18 mouse cellular contexts compared by ENCODE assay signal in the genomic region with DNA sequence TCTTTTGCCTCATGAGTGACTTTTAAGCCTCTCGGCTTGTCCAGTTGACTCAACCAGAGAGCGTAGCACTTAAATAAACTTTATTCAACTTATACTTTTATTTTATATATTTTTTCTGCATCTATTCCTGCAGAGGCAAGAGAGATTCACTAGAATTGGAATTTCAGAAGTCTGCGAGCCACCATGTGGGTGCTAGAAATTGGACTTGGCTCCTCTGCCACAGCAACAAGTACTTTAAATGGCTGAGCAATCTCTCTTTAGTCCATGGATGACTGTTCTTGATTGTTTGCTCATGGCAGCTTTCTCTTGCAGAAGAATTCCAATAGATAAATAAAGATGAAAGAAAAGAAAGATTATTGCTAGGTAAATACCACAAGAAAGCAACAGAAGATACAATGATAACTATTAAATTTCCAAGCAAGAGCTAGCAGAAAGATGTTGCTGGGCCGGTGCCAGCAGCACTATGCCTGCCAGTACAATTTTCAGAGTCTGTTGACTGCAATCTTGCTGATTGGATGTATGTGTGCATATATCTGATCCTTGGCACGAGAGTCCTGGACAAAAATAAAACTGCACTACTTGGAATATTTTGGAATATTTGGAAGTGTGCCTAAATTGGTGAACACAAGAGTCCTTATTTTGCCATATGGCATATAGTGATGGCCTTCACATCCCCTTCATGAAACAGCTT.
DNase-seq lines count a peak whose midpoint lies in the region; ATAC-seq and TF ChIP-seq lines count a peak whose summit lies in the region.
"Had no signal": no experiment of that assay in that cellular context is flagged by ENCODE, and none has a peak within 500 bp of the region (broad histone marks: within the 10 kb centered on the region; RNA-seq: fewer than 3 reads in every experiment).

No protein-coding gene starts in this region.

- no peak overlapping the region for H3K4me3 ChIP-seq in forebrain, embryonic 13.5 days
- no peak overlapping the region for H3K4me3 ChIP-seq in forebrain, embryonic 12.5 days (replicated peaks)
- no peak overlapping the region for H3K4me3 ChIP-seq in midbrain, postnatal 0 days (ENCODE audit: low read depth, low read length)
- no peak overlapping the region for H3K4me3 ChIP-seq in midbrain, embryonic 15.5 days
- H3K4me3 ChIP-seq in intestine, embryonic 16.5 days (ENCODE audit: low read length): no peak overlapping the region
- H3K4me3 ChIP-seq: limb, embryonic 13.5 days; midbrain, embryonic 13.5 days; neural tube, embryonic 12.5 days had no signal

- no peak overlapping the region for H3K27ac ChIP-seq in forebrain, embryonic 13.5 days
- H3K27ac ChIP-seq in forebrain, embryonic 12.5 days: no peak overlapping the region
- H3K27ac ChIP-seq in midbrain, postnatal 0 days (ENCODE audit: low read depth, low read length): no peak overlapping the region
- H3K27ac ChIP-seq in midbrain, embryonic 15.5 days: no peak overlapping the region
- H3K27ac ChIP-seq in intestine, embryonic 16.5 days (ENCODE audit: low read length): no peak overlapping the region
- H3K27ac ChIP-seq: limb, embryonic 13.5 days; midbrain, embryonic 13.5 days; neural tube, embryonic 12.5 days had no signal

- peak; percentile 80; the same call in 1 of the 2 replicates for ATAC-seq in forebrain, embryonic 13.5 days
- no peak for ATAC-seq in forebrain, embryonic 12.5 days (ENCODE audit: low FRiP score)
- ATAC-seq in midbrain, postnatal 0 days (ENCODE audit: low FRiP score): no peak
- no peak for ATAC-seq in midbrain, embryonic 15.5 days (replicated peaks)
- ATAC-seq in intestine, embryonic 16.5 days: no peak
- ATAC-seq: intestine, postnatal 0 days; lung, postnatal 0 days; midbrain, embryonic 13.5 days had no signal

- no peaks in the 10 kb centered on the region for H3K36me3 ChIP-seq in forebrain, embryonic 13.5 days (ENCODE audit: poor library complexity, severe bottlenecking)
- no peaks in the 10 kb centered on the region for H3K36me3 ChIP-seq in forebrain, embryonic 12.5 days (replicated peaks)
- no peaks in the 10 kb centered on the region for H3K36me3 ChIP-seq in midbrain, postnatal 0 days (ENCODE audit: insufficient read depth, low read length)
- no peaks in the 10 kb centered on the region for H3K36me3 ChIP-seq in midbrain, embryonic 15.5 days (replicated peaks)
- no peaks in the 10 kb centered on the region for H3K36me3 ChIP-seq in intestine, embryonic 16.5 days (ENCODE audit: control insufficient read depth, insufficient read depth, low read length)
- H3K36me3 ChIP-seq: limb, embryonic 13.5 days; midbrain, embryonic 13.5 days; neural tube, embryonic 12.5 days had no signal

- TF ChIP-seq CTCF in midbrain, postnatal 0 days (IDR thresholded peaks at IDR 0.05): no peak

- 89% methylated on average over 5 of the region's 5 CpGs for WGBS in forebrain, embryonic 13.5 days
- 95% methylated on average over 5 of the region's 5 CpGs for WGBS in forebrain, embryonic 12.5 days
- WGBS in midbrain, postnatal 0 days: 94% methylated on average over 5 of the region's 5 CpGs
- WGBS in midbrain, embryonic 15.5 days: 90% methylated on average over 5 of the region's 5 CpGs
- 81% methylated on average over 5 of the region's 5 CpGs for WGBS in intestine, embryonic 16.5 days

- H3K9me3 ChIP-seq in forebrain, embryonic 13.5 days (replicated peaks): no peaks in the 10 kb centered on the region
- H3K9me3 ChIP-seq in forebrain, embryonic 12.5 days: no peaks in the 10 kb centered on the region
- H3K9me3 ChIP-seq in midbrain, postnatal 0 days (ENCODE audit: low read length): no peaks in the 10 kb centered on the region
- H3K9me3 ChIP-seq in midbrain, embryonic 15.5 days: no peaks in the 10 kb centered on the region
- H3K9me3 ChIP-seq in intestine, embryonic 16.5 days (ENCODE audit: control insufficient read depth, low read length): no peaks in the 10 kb centered on the region
- H3K9me3 ChIP-seq: limb, embryonic 13.5 days; midbrain, embryonic 13.5 days; neural tube, embryonic 12.5 days had no signal

- no peak overlapping the region for H3K4me2 ChIP-seq in forebrain, embryonic 13.5 days
- H3K4me2 ChIP-seq in forebrain, embryonic 12.5 days: no peak overlapping the region
- H3K4me2 ChIP-seq in midbrain, postnatal 0 days (ENCODE audit: low read depth, low read length, poor library complexity, severe bottlenecking): no peak overlapping the region
- H3K4me2 ChIP-seq in midbrain, embryonic 15.5 days: no peak overlapping the region
- no peak overlapping the region for H3K4me2 ChIP-seq in intestine, embryonic 16.5 days (ENCODE audit: low read depth, low read length)
- H3K4me2 ChIP-seq: heart, embryonic 11.5 days; limb, embryonic 13.5 days; midbrain, embryonic 13.5 days; neural tube, embryonic 12.5 days had no signal

- DNase-seq in midbrain, postnatal 0 days (ENCODE audit: low spot score): peak; percentile 31
- DNase-seq in layer of hippocampus, postnatal 14 days (ENCODE audit: low spot score in 2 of 2): peak; percentile 19 to 34
- DNase-seq in urinary bladder, adult 2 months (ENCODE audit: low spot score): no peak
- DNase-seq in spleen, adult 12 weeks (ENCODE audit: low spot score): no peak
- DNase-seq: embryo, embryonic 11 days; gastrocnemius, postnatal 25 days; retina, postnatal 1 day; thymus, postnatal 14 days had no signal

- H3K27me3 ChIP-seq in forebrain, embryonic 13.5 days: no peaks in the 10 kb centered on the region
- no peaks in the 10 kb centered on the region for H3K27me3 ChIP-seq in forebrain, embryonic 12.5 days
- no peaks in the 10 kb centered on the region for H3K27me3 ChIP-seq in midbrain, postnatal 0 days (ENCODE audit: insufficient read depth, low read length)
- no peaks in the 10 kb centered on the region for H3K27me3 ChIP-seq in midbrain, embryonic 15.5 days (replicated peaks)
- no peaks in the 10 kb centered on the region for H3K27me3 ChIP-seq in intestine, embryonic 16.5 days (replicated peaks; ENCODE audit: control insufficient read depth, insufficient read depth, low read length)
- H3K27me3 ChIP-seq: limb, embryonic 13.5 days; midbrain, embryonic 13.5 days; neural tube, embryonic 12.5 days had no signal

- H3K9ac ChIP-seq in forebrain, embryonic 13.5 days: no peak overlapping the region
- no peak overlapping the region for H3K9ac ChIP-seq in forebrain, embryonic 12.5 days
- H3K9ac ChIP-seq in midbrain, postnatal 0 days (replicated peaks; ENCODE audit: low read length, poor library complexity, severe bottlenecking): no peak overlapping the region
- no peak overlapping the region for H3K9ac ChIP-seq in midbrain, embryonic 15.5 days
- H3K9ac ChIP-seq in intestine, embryonic 16.5 days (ENCODE audit: low read depth, low read length): no peak overlapping the region
- H3K9ac ChIP-seq: limb, embryonic 13.5 days; midbrain, embryonic 13.5 days; neural tube, embryonic 12.5 days had no signal

- no peaks in the 10 kb centered on the region for H3K4me1 ChIP-seq in forebrain, embryonic 13.5 days
- H3K4me1 ChIP-seq in forebrain, embryonic 12.5 days: no peaks in the 10 kb centered on the region
- H3K4me1 ChIP-seq in midbrain, postnatal 0 days (ENCODE audit: insufficient read depth, low read length): no peaks in the 10 kb centered on the region
- H3K4me1 ChIP-seq in midbrain, embryonic 15.5 days: no peaks in the 10 kb centered on the region
- no peaks in the 10 kb centered on the region for H3K4me1 ChIP-seq in intestine, embryonic 16.5 days (ENCODE audit: control insufficient read depth, insufficient read depth, low read length)
- H3K4me1 ChIP-seq: limb, embryonic 13.5 days; midbrain, embryonic 13.5 days; neural tube, embryonic 12.5 days had no signal

Comparison
In these comparisons a context has a peak if more than half of its experiments do, and no peak if none do; other contexts are left out.
1. DNase-seq: peak in midbrain, postnatal 0 days (single experiment) and layer of hippocampus, postnatal 14 days (2 of 2); none in urinary bladder, adult 2 months (single experiment) and spleen, adult 12 weeks (single experiment).